Mouse (Mus musculus) forebrain, postnatal 0 days (tissue): ENCODE results near the gene 1700022I11Rik. TPM values are rescaled to one million over a fixed set of nuclear protein-coding genes. Genes with fewer than 3 reads are reported as not detected.

ENCODE experiments used
- ATAC-seq: fragments of 200-750 bp; cut with Nextera tagmentation; 2 replicates; pipeline ENCODE4 v1.8.0; 2017; ENCODE audit warnings: mild to moderate bottlenecking, moderate library complexity
- DNase-seq: peaks from one replicate; pipeline ENCODE4 v3.0.0-alpha.2; 2015
- H3K27ac ChIP-seq: fragments of 300-500 bp; sonication (generic); 2 replicates; pipeline ENCODE4 v1.5.1; 2014; ENCODE audit warnings: low read depth, mild to moderate bottlenecking, antibody characterized with exemption, low read length, moderate library complexity, mixed read lengths
- H3K27me3 ChIP-seq: fragments of 300-500 bp; sonication (generic); 2 replicates; pipeline ENCODE4 v1.6.1; 2014; ENCODE audit warnings: mild to moderate bottlenecking, low read length, mixed read lengths; ENCODE audit not compliant: insufficient read depth
- H3K36me3 ChIP-seq: fragments of 300-500 bp; sonication (generic); 2 replicates; pipeline ENCODE4 v1.6.1; 2014; ENCODE audit warnings: mild to moderate bottlenecking, moderate library complexity; ENCODE audit not compliant: insufficient read depth
- H3K4me1 ChIP-seq: fragments of 300-500 bp; sonication (generic); 2 replicates; pipeline ENCODE4 v1.6.1; 2014; ENCODE audit warnings: antibody characterized with exemption; ENCODE audit not compliant: insufficient read depth
- H3K4me2 ChIP-seq: fragments of 300-500 bp; sonication (generic); 2 replicates; pipeline ENCODE4 v1.6.1; 2014; ENCODE audit warnings: low read depth, mild to moderate bottlenecking, moderate library complexity
- H3K4me3 ChIP-seq: fragments of 300-500 bp; sonication (generic); 2 replicates; pipeline ENCODE4 v1.5.1; 2014; ENCODE audit warnings: low read depth, low read length, mixed read lengths
- H3K9ac ChIP-seq: fragments of 300-500 bp; sonication (generic); 2 replicates; pipeline ENCODE4 v1.6.1; 2014; ENCODE audit warnings: mild to moderate bottlenecking
- H3K9me3 ChIP-seq: fragments of 300-500 bp; sonication (generic); 2 replicates; pipeline ENCODE4 v1.6.1; 2016; ENCODE audit warnings: low read length
- CTCF ChIP-seq: sonication (generic); IDR thresholded peaks from 2 replicates; pipeline ENCODE4 v1.5.1; 2016; ENCODE audit warnings: antibody characterized with exemption, control low read depth, low read depth
- WGBS: fragments of 180-500 bp; shearing (Covaris S2); extraction: QIAGEN DNeasy Blood & Tissue Kit; methylation state at CpG from one replicate; pipeline ENCODE4 v1.1.7; 2014; 5-methylcytosine and 5-hydroxymethylcytosine counted together
- polyA plus RNA-seq: library from polyadenylated mRNA; unstranded; fragments of >200 nt; fragmentation: Nextera tagmentation; extraction: Ambion mirVana; gene quantifications from 2 replicates; pipeline ENCODE4 v1.2.1, GENCODE M21; 2015
- total RNA-seq: library from RNA; depleted of rRNA; stranded (reverse); fragments of >200 nt; gene quantifications from 2 replicates; pipeline ENCODE4 v1.2.3, GENCODE M21; 2014

1700022I11Rik gene
- total and polyA plus RNA-seq, 2 experiments from 2014 or later, result 0.63 TPM; not detected in 1

GRCm38 (mm10) chr4:42951206-42952195, 17.9 kb upstream of the 1700022I11Rik start:
- 39% methylated on average over 11 of the region's 11 CpGs for WGBS
- no peak for ATAC-seq

GRCm38 (mm10) chr4:42952563-42952962, 16.8 kb upstream of the 1700022I11Rik start:
- Histone ChIP-seq H3K27me3 (no peaks in the 10 kb centered on the region), H3K9ac (peak overlapping the region; percentile 99), H3K9me3 (no peaks in the 10 kb centered on the region), H3K27ac (no peak overlapping the region), H3K36me3 (peaks cover 33% of the 10 kb centered on the region), H3K4me1 (peaks cover 24% of the 10 kb centered on the region), H3K4me3 (peak overlapping the region; percentile 81; the same call in 1 of the 2 replicates), H3K4me2 (peak overlapping the region; percentile 96)
- DNase-seq, result no peak
- ATAC-seq, result no peak
- TF ChIP-seq CTCF, result no peak
- WGBS, result 82% methylated on average over 7 of the region's 7 CpGs

More at GRCm38 (mm10) chr4:42951206-42952195, 17.9 kb upstream of the 1700022I11Rik start:
- Histone ChIP-seq H3K4me2 (peak overlapping the region; percentile 96), H3K9ac (peak overlapping the region; percentile 99), H3K4me3 (peak overlapping the region; percentile 81), H3K9me3 (no peaks in the 10 kb centered on the region), H3K36me3 (peaks cover 23% of the 10 kb centered on the region), H3K4me1 (peaks cover 34% of the 10 kb centered on the region), H3K27me3 (no peaks in the 10 kb centered on the region), H3K27ac (peak overlapping the region; percentile 98)
- peak; percentile 68 for DNase-seq
- no peak for TF ChIP-seq CTCF

GRCm38 (mm10) chr4:42953435-42954094, 15.8 kb upstream of the 1700022I11Rik start:
- DNase-seq (peak; percentile 62), ATAC-seq (no peak)
- peaks cover 21% of the 10 kb centered on the region; the same call in 1 of the 2 replicates for H3K4me1 ChIP-seq
- no peaks in the 10 kb centered on the region for H3K9me3 ChIP-seq
- H3K9ac ChIP-seq, result peak overlapping the region; percentile 99
- peaks cover 43% of the 10 kb centered on the region for H3K36me3 ChIP-seq
- H3K27ac ChIP-seq, result peak overlapping the region; percentile 76
- peak overlapping the region; percentile 96 for H3K4me2 ChIP-seq
- no peaks in the 10 kb centered on the region for H3K27me3 ChIP-seq
- peak overlapping the region; percentile 81 for H3K4me3 ChIP-seq
- no peak for TF ChIP-seq CTCF
- WGBS, result 4% methylated on average over 10 of the region's 10 CpGs

GRCm38 (mm10) chr4:42954297-42954696, 15.1 kb upstream of the 1700022I11Rik start:
- H3K4me1 ChIP-seq, result peaks cover 21% of the 10 kb centered on the region; the same call in 1 of the 2 replicates
- peak overlapping the region; percentile 96 for H3K4me2 ChIP-seq
- H3K36me3 ChIP-seq, result peaks cover 49% of the 10 kb centered on the region
- 5% methylated on average over 10 of the region's 10 CpGs for WGBS
- peak overlapping the region; percentile 76 for H3K27ac ChIP-seq
- H3K27me3 ChIP-seq, result no peaks in the 10 kb centered on the region
- peak; percentile 86 for DNase-seq
- peak; percentile 94 for TF ChIP-seq CTCF
- H3K4me3 ChIP-seq, result peak overlapping the region; percentile 81
- ATAC-seq, result no peak
- no peaks in the 10 kb centered on the region for H3K9me3 ChIP-seq
- 0 out of 2 replicates have a peak overlapping the region, but pooled peaks have one; percentile 4 for H3K9ac ChIP-seq

GRCm38 (mm10) chr4:42955200-42955599, 14.2 kb upstream of the 1700022I11Rik start:
- Histone ChIP-seq H3K27me3 (no peaks in the 10 kb centered on the region), H3K27ac (no peak overlapping the region), H3K36me3 (peaks cover 49% of the 10 kb centered on the region), H3K4me2 (no peak overlapping the region), H3K4me3 (no peak overlapping the region), H3K9ac (no peak overlapping the region), H3K4me1 (peaks cover 21% of the 10 kb centered on the region; the same call in 1 of the 2 replicates), H3K9me3 (no peaks in the 10 kb centered on the region)
- no peak for DNase-seq
- no peak for TF ChIP-seq CTCF
- WGBS, result 91% methylated on average over 3 of the region's 3 CpGs
- no peak for ATAC-seq

- Histone ChIP-seq H3K27ac (no peak overlapping the region), H3K4me1 (peaks cover 21% of the 10 kb centered on the region; the same call in 1 of the 2 replicates), H3K4me3 (no peak overlapping the region), H3K27me3 (no peaks in the 10 kb centered on the region), H3K4me2 (no peak overlapping the region), H3K9ac (no peak overlapping the region), H3K36me3 (peaks cover 49% of the 10 kb centered on the region), H3K9me3 (no peaks in the 10 kb centered on the region)
- no peak for DNase-seq
- TF ChIP-seq CTCF, result no peak
- ATAC-seq, result no peak
- 96% methylated on average over 17 of the region's 17 CpGs for WGBS
These were observed 12.8 kb upstream of the 1700022I11Rik start for GRCm38 (mm10) chr4:42956581-42956980.
